Mouse (Mus musculus): ENCODE measurements at regions not wholly inside any gene's neighbourhood (a gene's known extent, or its start where the extent isn't known, plus 50 kb on each side); places are given as distances from the start of the nearest gene placed in this dataset.
A peak's percentile ranks its signal among the peaks of the same experiment; 100 is the strongest.

DNA sequence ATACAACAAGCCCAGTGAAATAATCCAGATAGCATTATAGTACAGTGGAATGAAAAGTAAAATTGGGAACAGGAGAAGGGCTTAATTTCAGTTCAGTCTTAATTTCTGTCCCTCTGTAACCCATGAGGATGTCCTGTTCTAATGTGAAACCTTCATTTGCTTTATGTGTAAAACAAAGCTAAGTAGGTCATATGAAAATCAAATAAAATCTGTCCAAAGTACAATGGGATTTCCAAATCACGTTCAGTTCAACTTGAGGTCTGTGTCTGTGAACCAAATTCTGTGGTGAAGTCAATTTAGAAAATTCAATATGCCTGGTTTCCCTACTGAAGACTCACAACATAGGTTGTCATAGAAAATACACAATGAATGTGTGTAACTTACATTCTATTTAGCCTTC, 74.4 kb upstream of the Dab2 start:
- DNase-seq = no peak

DNA sequence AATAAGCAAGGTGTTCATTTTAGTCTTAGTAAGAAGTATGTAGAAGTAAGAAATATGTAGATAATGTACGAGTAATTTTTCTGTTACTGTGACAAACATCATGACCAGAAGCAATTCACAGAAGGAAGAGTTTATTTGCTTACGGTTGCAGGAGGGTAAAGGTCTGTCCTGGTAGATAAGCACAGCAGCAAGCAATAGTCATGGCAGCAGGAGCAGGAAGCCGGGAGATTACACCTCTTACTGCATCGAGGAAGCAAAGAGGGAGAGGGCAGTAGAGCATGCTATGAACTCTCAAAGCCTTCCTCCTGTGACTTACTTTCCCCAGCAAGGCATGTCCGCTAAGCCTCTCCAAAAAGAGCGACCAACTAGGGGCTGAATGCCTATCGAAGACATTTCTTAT, 69.0 kb upstream of the Dab2 start:
- no peak for DNase-seq

DNA sequence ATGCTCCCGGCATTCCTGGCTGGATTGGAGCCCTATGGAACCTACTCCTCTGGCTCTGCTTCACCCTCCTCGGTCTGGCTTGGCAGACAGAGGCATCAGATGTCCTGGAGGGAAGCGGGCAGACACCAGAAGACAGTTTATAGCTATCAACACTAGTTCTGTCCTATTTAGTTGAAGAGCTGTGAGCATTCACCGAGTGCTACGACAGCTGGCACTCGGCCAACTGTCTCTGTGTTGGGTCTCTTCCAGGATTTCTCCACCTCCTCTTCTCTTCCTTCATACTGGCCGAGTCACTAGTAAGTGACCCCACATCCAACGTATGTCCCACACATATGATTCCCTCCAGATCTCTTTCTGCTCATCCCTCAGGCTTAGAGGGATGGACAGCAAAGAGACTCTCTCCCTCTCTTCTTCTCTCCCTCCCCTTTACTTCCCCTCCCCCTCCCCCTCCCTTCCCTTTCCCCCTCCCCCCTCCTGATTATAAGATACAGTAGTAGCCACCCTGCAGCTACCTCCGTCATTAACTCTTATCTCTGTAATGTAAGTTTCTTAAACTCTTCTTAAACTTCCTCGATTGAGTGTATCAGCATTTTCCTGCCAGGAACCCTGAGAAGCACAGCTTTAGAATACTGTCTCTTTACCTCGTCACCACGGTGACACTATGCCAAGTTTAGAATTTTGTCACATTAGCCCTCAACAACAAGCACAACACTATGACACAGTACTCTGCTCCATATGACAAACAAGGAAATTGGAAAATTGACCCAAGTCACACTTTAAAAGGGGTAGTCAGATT, 68.1 kb upstream of the Dab2 start:
- DNase-seq = no peak

DNA sequence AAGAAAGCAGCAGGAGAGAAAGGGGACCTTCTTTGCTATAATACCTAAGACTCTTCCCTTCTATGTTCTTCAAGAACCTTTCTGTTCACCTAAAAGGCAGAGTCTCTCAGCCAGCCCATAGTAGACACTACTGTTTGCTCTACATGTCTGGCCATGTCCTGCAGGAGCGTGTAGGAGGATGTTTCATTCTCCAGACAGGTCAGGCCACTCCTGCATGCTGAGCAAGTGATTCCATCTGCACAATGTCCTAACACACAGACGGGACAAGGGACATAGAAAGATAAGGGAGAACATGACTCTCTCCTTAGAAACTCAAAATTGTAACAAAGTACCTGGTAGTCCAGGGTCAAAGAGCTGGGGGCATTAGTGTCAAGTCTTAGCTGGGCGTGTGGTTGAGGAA, 66.0 kb upstream of the Dab2 start:
- no peak for DNase-seq

DNA sequence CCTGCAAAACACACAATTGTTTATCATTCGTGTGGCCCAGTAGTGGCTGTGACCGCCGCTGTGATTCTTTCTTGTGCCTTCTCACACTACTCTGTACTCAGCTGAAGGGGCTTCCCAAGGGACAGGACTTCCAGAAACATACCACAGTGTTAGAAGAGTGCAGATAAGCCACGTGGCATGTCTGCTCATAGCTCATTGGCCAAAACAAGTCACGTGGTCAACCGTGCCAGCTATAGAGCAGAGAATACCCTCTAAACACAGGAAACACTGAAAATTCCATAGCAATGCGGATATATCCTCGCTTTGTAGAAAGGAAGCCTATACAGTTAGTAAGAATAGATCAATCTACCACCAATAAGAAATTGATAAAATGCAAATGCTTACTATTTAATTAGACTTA, 63.0 kb upstream of the Dab2 start:
- no peak for DNase-seq

DNA sequence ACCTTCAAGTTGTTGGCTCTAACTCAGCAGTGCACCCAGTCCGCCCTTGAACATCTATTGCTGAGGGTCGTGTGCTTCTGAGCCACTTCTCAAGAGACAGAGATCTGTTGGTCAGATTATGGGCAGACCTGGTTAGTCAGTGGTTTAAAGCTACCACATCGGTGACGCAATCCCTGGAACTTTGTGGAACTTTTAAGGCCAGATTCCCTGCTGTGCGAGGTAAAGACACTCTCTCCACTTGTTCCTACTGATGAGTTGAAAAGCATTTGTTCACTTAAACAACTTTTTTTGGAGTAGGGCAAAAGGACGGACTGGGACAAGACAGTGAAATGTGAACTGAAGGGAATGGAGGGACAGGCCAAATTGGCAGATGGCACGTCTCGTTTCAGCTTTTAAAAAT, 61.9 kb upstream of the Dab2 start:
- DNase-seq = no peak

DNA sequence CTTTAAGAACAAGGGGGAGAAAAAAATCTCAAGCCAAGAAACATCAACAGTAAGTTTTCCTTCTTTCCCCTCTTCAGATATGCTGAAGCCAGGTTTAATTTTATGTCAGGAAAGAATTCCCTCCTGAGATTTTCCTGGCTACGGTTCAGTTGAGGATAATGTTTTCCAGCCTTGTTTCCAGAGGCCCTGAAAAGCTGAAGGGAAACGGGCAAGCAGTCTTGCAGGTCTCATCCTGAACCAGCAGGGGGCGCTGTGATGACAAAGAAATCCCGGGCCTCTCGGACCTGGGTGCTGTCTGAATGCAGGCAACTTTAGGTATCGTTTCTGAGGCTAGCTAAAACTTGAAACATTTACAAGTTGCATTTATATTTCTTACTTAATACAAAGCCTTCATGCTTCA, 61.5 kb upstream of the Dab2 start:
- peak; percentile 5 for DNase-seq

DNA sequence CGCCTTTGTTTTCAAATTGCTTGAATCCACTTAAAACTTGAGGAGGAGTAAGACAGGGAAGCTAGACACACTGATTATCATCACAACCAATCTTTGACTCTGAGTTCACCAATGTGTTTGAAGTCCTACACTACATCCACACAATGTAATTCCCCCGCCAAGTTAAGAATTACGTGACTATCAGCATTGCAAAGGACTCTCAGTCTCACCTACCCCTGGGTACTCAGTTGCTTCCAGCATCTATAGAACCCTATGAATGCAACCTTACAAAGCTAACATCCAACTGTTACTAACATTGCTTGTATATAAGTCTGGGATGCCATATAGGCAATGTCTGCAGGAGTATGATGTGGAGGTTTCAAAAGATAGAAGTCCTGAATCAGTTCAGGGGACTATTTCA, 60.8 kb upstream of the Dab2 start:
- no peak for DNase-seq

DNA sequence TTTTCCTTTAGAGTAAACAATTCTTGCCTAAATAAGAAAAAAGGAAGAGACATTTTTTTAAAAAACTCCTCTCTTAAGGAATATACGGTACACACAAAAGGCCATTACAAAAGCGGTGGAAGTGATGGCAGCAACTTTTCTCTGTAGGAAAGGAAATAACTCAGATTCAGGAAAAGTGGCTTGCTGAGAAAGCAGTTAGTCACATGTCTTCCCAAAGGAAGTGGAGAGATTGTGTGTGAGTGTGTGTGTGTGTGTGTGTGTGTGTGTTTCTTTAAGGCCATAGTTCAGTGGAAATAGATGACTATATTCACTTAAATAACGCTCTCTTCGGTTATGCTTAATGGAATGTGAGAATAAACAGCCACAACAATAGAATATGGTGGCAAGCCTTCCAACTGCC, 57.5 kb upstream of the Dab2 start:
- no peak for DNase-seq

DNA sequence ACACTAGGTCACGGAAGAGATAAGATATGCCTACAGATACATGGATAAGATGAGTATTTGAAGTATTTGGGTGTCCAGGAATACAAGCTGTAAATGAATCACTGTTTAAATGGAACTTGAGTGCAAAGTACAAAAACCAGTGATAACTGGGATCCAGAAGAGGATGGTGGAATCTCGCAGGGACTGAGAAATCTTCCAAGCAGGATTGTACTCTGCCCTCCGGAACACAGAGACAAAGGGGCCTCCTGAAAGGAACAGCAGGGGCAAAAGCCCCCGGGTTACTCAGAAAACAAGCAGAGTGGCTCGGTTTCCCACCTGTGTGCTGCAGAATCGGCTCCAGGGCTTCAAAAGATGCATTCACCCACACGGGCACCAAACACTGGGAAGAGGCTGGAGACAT, 55.2 kb upstream of the Dab2 start:
- DNase-seq = no peak

DNA sequence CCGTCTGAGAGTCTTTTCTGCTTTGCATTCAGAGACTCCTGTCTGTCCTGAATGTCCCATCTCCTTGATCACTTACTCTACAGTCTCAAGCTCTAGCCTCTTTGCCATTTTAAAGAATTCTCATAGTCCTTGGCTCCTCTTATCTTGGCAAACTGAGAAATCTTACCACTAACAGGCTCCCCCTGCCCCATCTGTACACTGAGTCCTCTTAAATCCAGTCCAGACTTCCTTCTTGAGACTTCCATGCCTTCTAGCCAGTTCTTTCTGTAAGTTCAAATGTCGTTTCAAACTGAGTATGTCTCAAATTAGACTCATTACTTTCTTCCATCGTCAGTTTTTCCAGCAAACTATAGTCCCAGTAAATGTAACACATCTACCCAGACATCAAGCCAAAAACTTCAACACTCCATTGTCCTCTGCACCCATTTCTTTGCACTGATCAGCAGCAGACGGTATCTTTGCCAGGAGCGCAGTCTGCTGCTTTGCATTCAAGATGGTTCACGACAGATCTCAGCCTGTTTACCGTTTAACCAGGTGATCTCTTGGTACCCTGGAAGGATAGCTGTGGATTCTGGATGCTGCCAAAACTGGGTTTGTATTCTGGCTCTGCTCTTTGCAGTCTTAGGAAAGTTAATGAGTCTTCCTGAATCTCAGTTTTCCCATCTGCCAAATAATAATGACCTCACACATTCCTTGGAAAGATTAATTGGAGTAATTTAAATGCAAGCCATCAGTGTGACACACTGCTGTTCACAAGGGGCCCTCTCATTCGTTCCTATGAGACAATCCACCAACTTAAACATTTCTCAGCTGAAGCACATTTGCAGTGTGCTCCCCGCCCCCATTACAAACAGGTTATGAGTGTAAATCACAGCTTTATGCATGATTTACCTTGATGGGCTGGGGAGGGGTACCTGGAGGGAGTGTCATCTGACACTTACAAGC, 53.4 kb upstream of the Dab2 start:
- no peak for DNase-seq

DNA sequence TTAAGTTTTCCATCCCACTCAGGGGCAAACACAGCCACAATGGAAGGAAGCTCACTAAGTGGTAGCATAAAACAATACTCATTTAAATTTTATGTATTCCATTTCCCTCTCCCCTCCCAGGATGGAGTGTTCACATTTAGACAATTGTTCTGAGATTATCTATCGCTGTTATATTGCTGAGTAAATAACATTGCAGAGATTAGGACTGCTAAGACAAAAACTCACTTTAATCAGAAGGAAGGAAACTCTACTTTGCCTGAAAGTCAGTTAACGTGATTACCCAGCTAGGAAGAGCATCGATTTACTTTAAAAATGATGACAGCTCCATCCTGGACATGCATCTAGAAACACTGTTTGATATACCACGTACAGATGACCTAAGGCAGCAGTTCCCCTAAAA, 51.1 kb upstream of the Dab2 start:
- DNase-seq = no peak
